Mouse (Mus musculus) megakaryocyte-erythroid progenitor cell, adult 5-6 weeks (primary cell): ENCODE results near the gene Tagap. TPM values are rescaled to one million over a fixed set of nuclear protein-coding genes. Genes with fewer than 3 reads are reported as not detected.
"Not testable (repeated sequence)": the region's sequence is repeated elsewhere in the genome, so short reads cannot be mapped to it uniquely, and the experiment has no call there.

Experiments used
- ATAC-seq: replicated peaks from 2 replicates; pipeline ENCODE4 v1.8.0; 2016; ENCODE audit warnings: mild to moderate bottlenecking, inconsistent platforms; ENCODE audit not compliant: severe bottlenecking, poor library complexity, low FRiP score, low TSS enrichment
- total RNA-seq, 2 experiments: library from RNA; stranded (forward) in 1 of 2; stranded (reverse) in 1 of 2; fragments of 200-1000, 215-1000 nt in 1 of 2; fragments of >200 nt in 1 of 2; fragmentation: Nextera tagmentation in 1 of 2; gene quantifications; 2 replicates each; pipeline ENCODE4 v1.2.3; 2014 to 2017

The Tagap gene
- total RNA-seq, 2 experiments from 2014 or later: 4.0 TPM; not detected in 1

DNA sequence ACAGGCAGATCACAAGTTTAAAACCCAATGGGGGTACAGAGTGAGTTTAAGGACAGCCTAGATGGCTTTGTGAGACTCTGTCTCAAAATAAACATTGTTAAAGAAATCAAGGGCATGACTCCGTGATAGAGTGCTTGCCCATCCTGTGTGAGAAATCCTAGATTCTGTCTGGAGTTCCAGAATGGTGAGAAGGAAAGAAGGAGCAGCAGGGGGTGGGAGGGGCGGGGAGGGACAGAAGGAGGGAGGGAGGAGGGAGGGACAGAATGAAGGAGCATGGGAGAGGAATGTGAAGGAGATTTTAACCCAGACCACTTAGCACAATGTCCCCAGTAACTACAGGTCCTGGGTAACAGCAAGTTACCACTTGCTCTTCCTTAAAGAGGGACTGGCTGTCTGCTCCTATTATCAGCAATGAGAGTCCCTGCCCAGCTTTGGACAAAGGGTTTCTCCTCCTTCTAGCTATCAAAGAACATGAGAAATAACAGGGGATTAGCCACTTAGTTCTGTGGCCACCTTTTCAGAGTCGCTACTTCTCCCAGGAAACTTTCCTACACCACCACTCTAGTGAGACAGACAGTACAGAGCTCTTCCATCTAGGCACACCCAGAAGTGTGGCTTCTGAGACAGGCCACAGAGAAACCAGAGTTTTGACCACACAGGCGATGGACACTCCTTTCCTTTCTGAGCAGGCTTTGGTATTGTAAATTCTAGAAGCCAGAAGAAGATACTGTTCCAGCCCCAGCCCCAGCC, 19.7 kb upstream of the Tagap start:
- peak; percentile 75 for ATAC-seq

DNA sequence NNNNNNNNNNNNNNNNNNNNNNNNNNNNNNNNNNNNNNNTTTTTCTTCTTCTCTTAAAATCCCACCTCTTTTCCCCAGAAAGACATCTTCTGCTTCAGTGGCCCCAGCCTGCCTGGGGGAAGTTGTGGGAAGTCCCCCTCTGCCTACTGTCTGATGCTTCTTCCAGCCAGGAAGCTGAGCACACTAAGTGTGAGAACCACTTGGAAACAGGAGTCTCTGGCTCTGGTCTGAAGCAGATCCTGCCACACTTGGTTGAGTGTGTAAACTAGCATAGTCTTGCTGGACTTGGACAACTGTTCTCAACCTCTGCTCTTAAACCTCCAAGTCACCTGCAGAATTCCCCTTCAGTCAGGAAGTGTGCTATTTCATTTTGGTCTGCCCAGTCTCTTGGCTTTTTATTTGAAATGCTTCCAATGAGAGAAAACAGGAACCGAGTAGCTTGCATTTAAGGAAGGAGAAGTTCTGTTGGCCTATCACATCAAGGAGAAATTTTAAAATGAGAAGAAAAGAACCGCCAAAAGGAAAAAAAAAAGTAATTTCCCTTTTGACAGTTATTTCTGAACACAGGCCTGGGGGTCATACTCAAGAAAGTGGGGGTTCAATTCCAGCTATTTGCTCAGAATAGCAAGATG, 11.1 kb upstream of the Tagap start:
- ATAC-seq: no peak

DNA sequence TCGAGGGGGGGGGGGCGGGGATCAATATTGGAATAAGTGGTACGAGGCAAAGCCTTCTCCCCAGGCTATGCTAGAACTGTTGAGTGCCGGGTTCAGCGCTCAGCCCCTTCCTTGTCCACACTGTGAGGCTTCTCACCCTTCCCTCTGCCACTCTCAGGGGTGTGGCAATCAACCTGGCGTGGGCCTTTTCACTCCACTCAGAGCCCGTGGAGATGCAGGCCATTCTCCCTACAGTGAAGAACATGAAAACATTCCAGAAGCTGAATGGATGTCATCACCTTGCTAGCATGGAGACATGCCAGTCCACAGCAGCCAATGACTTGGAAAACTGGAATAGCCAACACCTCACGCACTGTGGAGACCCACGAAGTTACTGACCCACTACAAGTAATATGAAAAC, 10.0 kb upstream of the Tagap start:
- no peak for ATAC-seq

DNA sequence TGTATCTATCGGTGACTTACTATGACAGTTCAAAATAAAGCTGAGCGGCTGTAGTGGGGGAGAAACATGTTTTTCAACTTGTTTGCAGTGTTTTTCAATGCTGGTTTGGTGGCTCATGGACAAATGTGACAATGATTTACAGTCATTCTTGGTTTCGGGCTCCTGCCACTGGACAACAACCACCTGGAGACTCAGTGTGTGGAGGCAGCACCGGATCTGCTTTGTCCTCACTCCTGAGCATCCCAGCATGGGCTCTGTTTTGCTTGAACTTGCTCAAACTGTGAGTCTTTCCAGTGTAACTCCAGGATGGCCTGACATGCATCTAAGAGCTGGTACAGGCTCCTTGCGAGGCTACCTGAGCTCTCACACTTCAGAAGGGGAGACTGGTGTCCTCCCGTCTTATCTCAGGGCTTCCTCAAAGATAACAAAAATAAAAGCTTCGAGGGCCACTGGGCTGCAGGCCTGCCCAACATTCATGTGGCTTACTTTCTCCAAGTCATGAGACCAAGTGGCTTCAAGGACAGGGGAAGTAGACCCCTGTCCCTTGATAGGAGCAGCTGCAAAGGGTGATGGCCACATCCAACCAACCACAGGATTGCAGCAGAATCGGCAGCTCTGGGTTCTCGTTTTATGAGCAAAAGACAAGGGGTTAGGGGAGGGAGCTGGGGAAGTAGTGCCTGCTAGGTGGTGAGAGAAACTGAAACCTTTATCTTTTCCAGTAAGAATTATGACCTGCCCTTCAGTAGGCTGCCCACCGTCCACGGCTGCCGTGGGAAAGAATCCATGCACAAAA, 8.8 kb upstream of the Tagap start:
- 0 out of 2 replicates have a peak, but pooled peaks have one; percentile 15 for ATAC-seq

DNA sequence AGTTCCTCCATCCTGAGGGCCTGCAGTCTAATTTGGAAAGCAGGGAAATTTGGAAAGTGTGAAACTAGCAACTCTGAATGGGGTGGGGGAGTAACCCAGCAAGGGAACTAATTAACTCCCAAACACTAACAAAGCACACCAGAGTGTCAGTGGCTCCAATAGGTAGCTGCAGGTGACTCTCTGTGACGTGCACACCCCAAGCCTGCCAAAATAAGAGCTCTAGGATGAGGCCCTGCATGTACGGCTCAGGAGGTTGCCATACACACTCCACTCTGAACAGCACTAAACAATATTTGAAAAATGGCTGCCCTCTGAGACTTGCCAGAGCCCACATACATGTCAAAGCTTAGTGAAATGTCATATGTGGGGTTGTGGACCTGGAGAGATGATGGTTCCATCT, 7.4 kb upstream of the Tagap start:
- ATAC-seq: no peak

DNA sequence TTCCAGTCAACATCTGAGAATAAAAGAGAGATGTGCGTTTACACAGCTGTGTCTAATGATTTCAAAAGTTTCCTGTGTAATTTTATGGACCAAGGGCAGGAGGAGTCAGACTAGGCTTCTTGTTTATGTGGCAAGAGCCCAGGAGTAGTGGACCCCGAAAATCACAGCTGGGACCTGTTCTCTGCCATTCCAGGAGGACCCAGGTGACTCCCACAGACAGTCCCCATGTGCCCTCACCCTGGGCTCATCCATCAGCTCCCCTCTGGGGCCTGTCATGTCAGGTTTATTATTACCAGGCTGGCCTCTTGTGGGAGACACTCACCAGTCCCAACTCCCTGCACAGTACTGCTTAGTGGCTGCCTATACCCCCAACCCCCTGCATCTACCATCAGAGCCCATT, 6.6 kb upstream of the Tagap start:
- no peak for ATAC-seq

DNA sequence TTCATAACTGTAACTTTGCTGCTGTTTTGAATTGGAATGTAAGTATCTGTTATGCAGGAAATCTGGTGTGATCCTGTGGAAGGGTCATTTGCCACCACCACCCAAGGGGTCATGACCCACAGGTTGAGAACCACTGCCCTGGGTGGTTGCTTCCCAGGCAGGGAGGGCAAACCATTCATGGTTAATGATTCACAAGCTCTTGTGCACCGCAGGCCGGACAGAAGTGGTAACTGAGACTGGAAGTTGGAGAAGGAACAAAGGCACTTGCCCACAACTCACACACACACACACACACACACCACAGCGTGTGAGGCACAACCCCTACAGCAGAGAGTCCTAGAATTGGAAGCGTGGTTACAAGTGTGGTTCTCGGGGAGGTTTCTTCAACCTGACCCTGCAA, 3.2 kb upstream of the Tagap start:
- no peak for ATAC-seq

DNA sequence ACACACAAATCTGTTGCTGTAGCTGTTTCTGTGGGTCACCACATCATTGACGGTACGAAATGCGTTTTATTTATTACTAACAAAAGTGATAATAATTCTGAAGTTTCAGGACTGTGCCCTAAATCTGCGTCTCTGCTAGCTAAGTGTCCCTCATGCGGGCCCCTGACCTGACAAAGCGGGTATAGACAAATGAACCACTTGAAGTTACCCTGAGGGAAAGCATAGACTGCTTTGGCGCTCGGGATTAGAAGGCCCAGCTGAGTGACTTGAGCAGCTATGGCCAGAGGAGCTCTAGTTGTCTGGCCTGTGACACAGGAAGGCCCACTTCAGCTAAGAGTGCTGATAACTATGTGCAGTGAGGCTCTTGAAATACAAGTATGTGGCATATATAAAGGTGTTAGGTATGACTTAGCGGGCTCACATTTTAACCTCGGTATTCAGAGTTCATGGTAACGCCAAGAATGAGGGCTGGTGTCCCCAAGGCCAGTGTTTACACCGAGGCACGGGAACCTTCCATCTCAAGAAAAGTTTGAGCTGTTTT, 1.5 kb upstream of the Tagap start:
- no peak for ATAC-seq

DNA sequence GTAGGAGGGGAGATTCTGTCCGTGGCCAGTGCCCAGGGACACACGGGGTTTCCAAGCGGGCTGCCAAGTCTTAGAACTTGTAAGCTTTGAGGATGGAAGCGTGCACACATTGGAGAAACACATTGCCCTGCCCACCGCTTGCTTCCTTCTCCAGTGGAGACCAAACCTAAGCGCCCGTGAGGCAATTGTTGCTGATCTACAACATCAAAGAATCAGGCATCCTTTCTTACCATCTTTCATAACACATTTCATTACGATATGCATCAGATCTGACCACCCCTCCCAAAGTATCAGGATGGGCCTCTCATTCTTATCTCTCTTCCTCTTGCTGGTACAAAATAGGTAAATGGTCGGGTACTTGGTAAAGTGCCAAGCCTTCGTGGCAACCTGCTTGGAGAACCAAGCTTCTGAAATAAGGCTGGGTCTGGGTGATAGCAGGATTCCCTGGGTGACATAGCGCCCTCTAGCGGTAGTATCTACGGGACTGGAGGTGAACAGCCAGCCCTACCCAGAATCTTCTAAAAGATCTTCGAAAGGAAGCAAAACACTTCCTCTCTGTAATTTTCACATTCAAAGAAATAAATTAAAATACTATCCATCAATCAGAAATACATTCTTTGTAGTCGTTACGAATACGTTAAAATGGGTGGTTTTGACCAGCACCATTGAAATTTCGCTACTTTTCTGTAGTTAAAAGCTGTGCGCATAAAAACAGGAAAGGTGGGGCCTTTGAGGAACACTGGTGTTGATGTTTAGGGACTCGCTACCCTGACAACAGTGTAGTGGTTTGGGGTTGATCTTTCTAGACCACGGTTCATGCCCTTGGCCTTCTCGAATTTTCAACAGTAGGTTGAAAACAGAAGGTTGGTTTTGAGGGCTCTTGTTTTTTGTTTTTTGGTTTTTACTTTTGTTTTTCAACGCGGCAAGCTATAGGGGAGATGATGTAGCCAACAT, 2.1 kb downstream of the Tagap start:
- peak; percentile 77 for ATAC-seq

DNA sequence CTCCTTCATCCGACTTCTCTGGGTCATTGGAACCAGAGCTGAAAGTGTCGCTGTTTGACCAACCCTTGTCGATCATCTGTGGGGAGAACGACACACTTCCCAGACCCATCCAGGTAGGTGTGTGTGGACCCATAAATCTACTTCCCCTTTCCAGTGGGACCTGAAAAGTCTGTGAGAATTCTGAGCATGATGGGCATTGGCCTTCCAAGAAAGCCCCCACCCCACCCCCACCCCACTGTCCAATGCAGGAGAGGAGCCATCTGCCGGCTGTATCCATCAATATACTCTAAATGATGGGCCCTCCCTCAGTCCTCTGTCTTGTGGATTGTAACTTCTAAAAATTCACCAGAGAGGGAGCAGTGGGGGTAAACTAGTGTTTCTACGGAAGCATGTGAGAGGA, 2.9 kb downstream of the Tagap start:
- no peak for ATAC-seq

DNA sequence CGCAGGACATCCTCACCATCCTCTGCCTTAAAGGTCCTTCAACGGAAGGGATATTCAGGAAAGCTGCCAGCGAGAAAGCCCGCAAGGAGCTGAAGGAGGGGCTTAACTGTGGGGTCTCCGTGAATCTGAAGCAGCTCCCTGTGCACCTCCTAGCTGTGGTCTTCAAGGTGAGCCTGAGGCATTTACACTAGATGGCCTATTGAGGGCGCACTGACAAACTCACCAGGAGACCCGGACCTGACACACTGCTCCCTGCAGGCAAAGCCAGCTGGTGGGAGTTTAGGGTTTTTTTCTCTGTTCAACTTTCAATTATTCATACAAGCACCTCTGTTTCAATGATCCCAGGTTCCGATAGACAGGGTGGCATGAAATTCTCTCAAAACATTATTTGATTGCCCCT, 3.5 kb downstream of the Tagap start:
- ATAC-seq: 0 out of 2 replicates have a peak, but pooled peaks have one; percentile 55

DNA sequence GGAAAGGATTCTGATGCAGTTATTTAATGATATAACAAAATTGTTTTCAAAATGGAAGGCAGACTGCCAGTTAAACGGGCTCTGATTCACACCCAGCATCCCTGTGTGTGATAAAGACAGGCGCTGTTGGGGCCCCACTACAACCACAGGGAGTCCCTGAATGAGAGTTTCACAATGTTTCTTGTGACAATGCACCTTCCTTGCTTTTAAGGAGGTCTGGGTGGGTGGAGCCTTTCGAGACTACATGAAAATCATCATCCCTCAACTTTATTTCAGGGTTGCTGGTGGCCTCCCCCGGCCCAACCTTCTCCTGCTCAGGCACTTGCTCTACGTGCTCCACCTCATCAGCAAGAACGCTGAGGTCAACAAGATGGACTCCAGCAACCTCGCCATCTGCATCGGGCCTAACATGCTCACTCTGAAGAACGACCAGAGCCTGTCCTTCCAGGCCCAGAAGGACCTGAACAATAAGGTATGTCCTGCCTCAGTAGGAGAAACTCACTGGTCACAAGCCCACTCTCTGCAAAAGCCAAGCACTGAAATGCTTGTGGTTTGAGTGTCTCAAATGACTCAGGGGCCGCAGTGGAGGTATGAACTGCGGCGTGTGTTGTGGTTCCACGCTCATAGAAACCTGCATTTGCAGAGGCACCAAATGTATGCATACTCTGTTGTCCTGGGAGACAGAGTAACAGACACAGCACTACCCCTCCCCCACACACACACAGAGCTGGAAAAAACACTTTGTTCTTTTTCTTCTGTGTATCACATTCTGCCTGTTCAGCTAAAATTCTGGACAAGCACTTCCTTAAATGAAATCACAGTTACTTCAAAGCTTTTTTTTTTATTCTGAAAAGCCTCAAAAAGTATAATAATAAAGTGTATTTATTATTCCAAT, 5.5 kb downstream of the Tagap start:
- ATAC-seq: no peak

DNA sequence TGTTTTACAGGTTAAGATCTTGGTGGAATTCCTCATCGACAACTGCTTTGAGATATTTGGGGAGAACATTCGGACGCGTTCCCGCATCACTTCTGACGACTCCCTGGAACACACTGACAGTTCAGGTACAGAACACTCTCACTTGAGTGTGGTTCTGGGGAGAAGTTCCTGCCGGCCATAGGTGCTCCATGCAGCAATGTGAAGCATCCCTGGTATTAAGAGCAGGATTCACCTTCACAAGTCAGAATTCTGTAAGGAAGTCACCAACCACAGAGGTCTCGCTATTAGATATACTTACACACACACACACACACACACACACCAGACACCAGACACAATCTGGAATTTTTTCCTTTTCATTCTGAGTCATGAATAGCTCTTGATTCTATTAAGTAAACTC, 6.3 kb downstream of the Tagap start:
- not testable (repeated sequence) for ATAC-seq

DNA sequence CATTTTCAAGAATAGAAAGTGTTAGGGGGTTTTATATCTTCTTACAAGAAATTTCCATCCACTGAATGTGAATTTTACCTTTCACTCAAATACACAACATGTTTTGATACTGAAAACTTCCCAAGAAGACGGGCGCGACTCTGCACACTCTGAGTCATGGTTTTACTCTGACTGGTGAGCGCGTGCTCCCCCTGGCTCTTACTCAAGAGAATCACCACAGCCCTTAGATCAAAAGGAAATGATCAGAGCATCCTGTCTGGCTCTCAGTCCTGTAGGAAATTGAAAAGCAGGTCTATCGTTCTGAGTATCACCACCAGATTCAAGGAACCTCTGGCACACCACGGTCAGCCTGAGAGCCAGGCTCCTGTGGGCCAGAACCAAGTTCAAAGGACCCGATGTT, 13.8 kb downstream of the Tagap start:
- peak; percentile 80 for ATAC-seq

DNA sequence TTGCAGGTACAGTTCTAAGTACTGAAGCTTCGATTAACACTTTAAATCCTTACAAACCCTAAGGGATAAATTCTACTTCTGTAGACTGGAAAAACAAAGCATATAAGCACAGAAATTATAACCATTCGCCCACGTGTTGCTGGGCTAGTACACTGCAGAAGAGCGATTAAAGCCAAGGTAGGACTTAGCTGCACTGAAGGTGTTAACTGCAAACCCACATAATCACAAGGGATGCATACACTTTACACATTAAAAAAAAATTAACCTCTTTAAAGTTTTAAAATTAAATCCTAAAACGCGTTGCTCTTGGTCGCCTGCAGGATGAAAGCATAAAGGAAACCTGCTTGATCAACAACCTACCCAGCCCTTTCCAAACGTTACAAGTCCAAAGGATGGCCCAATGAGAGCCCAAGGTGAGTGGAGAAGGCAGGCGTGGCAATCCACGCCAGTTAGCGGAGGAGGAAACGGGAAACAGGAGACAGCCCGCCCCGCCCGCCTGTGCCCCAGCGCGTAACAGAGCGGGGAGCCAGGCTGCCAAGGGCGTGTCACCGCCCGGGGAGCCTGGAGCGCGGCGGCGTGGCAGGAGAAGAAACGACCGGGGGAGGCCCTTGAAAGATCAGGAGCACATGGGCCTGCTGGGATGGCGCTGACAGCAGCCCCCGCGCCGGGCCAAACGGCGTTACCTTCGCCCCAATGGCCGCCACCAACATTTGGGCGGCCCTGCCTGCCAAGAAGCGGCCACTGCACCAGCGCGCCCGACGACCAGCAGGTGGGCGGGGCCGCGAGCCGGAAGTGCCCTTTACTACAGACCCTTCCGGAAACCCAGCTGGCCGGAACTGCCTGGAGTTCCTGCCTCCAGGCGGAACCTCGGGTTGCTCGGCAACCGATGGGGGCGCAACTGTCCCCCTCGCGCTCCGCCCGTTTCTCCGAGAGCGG, 19.6 kb downstream of the Tagap start, which contains the start of gene Rsph3a:
Gene Rsph3a (plus strand): TSS at position 498 of the 936 bp plus-strand sequence.
- peak; percentile 91 for ATAC-seq

DNA sequence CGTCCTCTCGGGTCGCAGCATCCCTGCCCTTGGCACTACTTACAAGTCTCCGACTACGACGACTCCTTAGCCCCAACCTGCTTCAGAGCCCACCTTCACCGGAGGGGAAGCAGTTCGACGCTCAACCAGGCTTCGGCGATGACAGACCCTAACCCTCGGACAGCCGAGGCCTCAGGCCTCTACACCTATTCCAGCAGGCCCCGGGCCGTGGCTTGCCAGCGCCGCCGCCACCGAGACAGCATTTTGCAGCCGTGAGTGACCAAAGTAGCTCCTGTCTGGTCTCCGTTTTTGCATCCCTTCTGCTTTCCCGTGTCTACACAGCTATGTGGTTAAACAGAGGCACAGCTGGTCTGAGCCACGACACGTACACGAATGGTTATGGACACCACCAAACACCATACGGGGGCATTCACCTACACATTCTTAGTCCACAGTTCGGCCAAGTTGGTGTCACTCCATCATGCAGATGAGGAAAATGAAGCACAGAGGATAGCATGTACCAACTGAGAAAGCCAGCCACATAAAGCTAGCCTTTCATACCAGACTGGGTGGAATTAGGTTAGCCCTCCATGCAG, 20.3 kb downstream of the Tagap start:
- ATAC-seq: peak; percentile 24

DNA sequence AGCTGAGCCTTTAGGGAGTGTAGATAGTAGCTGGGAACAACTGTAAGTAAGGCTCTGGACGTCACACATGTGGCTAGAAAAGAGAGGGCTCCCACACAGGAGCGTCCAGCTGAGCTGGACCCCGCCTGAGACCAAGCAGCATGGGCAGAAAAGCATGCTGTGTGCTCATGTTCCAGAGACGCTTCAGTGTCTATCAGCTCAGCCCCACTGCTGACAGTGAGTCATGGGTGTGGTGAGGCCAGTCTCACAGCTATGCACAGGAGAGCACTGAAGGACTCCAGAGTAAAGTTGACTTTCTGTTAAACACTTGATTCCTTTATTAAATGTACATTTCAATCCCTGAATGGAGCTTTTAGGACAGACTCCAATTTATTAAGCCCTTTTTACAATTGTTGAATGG, 25.5 kb downstream of the Tagap start:
- 0 out of 2 replicates have a peak, but pooled peaks have one; percentile 45 for ATAC-seq
